Mouse (Mus musculus) embryonic stem cell, embryonic (primary cell): ENCODE measurements around the gene Nceh1.

ENCODE experiments used
- CTCF ChIA-PET, 4 experiments: fragments of 300-600 bp in 2 of 4; fragments of 350-600 bp in 2 of 4; sonication (Branson Sonifier 250); formaldehyde crosslinking; loops; one replicate each; lab custom pipeline; 2022; ENCODE audit warnings: inconsistent platforms in 2 of 4; lab: Charles Lee
- POLR2A ChIA-PET, 4 experiments: fragments of 300-600 bp in 2 of 4; fragments of 350-600 bp in 2 of 4; sonication (Branson Sonifier 250); formaldehyde crosslinking; loops; one replicate each; lab custom pipeline; 2022; ENCODE audit warnings: antibody characterized with exemption in 4 of 4, inconsistent platforms in 1 of 4; lab: Charles Lee

Nceh1 gene

GRCm38 (mm10) chr3:27237226-27237625 lies 54.5 kb downstream of the Nceh1 start:
- ChIA-PET POLR2A (interaction anchor here in 3 of 4 experiments (0.7 to 2.8 kb wide), 8 partner anchors 32 to 97 kb away, joined by 3 to 17 read pairs (median 4); partner anchors contain the start of gene Nceh1 (in 1 of the 3)), CTCF (interaction anchor here (0.6 to 6.5 kb wide), 17 partner anchors 9 to 1680 kb away, joined by 3 to 33 read pairs (median 3); partner anchors contain the start of gene Nceh1 (in 4 of the 4))

DNA sequence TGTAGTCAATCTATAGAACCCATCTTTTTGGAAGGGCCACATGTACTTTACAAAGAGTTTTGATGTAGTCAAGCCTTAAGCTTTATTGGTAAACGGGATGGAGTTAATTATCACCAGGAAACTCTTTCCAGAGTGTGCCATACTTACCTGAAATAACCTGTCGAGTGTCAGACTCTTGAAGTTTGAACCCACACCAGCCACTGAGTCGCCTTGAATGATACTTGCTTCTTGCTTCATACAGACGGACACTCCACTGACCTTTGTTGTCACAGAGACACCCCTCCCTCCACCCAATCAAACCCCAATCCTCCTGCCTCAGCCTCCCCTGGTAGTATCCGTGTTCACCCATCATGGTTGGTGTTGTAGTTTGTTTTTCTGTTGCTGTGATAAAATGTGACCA lies 55.8 kb downstream of the Nceh1 start:
- CTCF ChIA-PET: interaction anchor here in 3 of 4 experiments (1.0 to 6.5 kb wide), 5 partner anchors 10 to 56 kb away, joined by 3 to 33 read pairs (median 7); partner anchors contain the start of gene Nceh1 (in 2 of the 3)
- POLR2A ChIA-PET: interaction anchor here in 2 of 4 experiments (0.6 to 2.1 kb wide), 3 partner anchors 33 to 83 kb away, joined by 3 to 9 read pairs (median 4); no protein-coding TSS in a partner anchor

DNA sequence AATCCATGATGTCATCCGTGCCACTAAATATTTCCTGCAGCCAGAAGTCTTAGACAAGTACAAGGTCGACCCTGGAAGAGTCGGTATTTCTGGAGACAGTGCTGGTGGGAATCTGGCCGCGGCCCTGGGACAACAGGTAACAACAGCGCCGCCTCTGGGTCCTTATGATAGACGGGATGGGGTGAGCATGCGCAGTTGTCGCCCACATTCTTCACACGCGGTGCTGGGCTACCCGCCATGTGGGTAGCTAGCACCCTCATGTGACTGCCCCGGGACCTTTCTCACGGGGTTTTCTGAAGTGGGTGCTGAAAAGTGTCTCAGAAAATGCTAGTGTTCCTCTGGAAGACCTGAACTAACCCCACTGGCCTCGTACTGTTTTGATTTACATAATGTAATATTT lies 56.8 kb downstream of the Nceh1 start:
- ChIA-PET POLR2A (interaction anchor here in 3 of 4 experiments (0.7 to 2.1 kb wide), 4 partner anchors 34 to 86 kb away, joined by 3 to 9 read pairs (median 4); partner anchors contain the start of gene Ect2 (in 1 of the 3)), CTCF (interaction anchor here in 3 of 4 experiments (0.9 to 6.5 kb wide), 3 partner anchors 11 to 57 kb away, joined by 3 to 33 read pairs (median 7); partner anchors contain the start of gene Nceh1 (in 2 of the 3))

GRCm38 (mm10) chr3:27241864-27242263 lies 59.1 kb downstream of the Nceh1 start:
- ChIA-PET POLR2A (interaction anchor here in 3 of 4 experiments (0.6 to 3.0 kb wide), 6 partner anchors 12 to 1444 kb away, joined by 3 to 10 read pairs (median 4); no protein-coding TSS in a partner anchor), CTCF (no interaction called here)

DNA sequence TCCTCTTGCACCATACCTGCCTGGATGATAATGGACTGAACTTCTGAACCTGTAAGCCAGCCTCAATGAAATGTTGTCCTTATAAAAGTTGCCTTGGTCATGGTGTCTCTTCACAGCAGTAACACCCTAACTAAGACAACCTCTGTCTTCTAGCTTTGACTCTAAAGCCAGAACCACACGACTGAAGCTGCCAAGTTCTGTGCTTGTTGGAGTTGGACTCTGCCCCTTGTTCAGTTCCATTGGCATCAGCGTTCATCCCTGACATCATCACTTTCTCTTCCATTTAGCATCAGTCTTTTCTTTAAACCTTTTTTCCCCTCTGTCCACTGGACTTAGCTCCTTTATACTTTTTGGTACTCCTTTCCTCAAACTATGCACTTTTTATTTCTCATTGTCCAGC lies 63.4 kb downstream of the Nceh1 start:
- ChIA-PET POLR2A (no interaction called here), CTCF (interaction anchor here in 1 of 4 experiments (0.6 kb wide), 1 partner anchor 64 kb away, joined by 5 read pairs; no protein-coding TSS in a partner anchor)

- CTCF ChIA-PET: no interaction called here
- POLR2A ChIA-PET: interaction anchor here in 1 of 4 experiments (0.6 kb wide), 1 partner anchor 65 kb away, joined by 4 read pairs; the partner anchor contains the start of gene Nceh1
These were observed 65.0 kb downstream of the Nceh1 start for GRCm38 (mm10) chr3:27247785-27248184.

GRCm38 (mm10) chr3:27249030-27249429 lies 66.3 kb downstream of the Nceh1 start:
- CTCF ChIA-PET: no interaction called here
- POLR2A ChIA-PET: interaction anchor here in 1 of 4 experiments (1.3 kb wide), 1 partner anchor 186 kb away, joined by 3 read pairs; no protein-coding TSS in a partner anchor

GRCm38 (mm10) chr3:27250936-27251335 lies 68.2 kb downstream of the Nceh1 start:
- CTCF ChIA-PET: interaction anchor here in 3 of 4 experiments (1.0 to 1.5 kb wide), 4 partner anchors 10 to 97 kb away, joined by 3 read pairs; partner anchors contain the start of gene Nceh1 (in 1 of the 3)
- POLR2A ChIA-PET: interaction anchor here in 1 of 4 experiments (1.2 kb wide), 1 partner anchor 21 kb away, joined by 3 read pairs; no protein-coding TSS in a partner anchor

GRCm38 (mm10) chr3:27258461-27258860 lies 75.7 kb downstream of the Nceh1 start:
- CTCF ChIA-PET: no interaction called here
- POLR2A ChIA-PET: interaction anchor here in 1 of 4 experiments (0.7 to 1.0 kb wide), 2 partner anchors 10 to 576 kb away, joined by 3 to 6 read pairs; no protein-coding TSS in a partner anchor

DNA sequence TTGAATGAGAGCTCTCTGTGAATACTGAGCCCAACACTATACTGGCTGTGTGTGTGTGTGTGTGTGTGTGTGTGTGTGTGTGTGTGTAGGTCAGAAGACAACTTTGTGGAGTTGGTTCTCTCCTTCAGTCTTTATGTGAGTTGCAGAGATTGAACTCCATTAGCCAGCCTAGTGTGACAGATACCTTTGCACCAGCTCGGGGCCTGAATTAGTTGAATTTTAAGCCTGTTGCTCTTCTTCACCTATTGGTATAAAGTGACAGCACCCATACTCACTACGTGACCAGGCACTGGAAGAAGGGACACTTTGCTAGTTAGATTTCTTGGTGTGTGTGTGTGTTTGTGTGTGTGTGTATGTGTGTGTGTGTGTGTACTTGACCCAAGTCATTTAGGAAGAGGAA lies 77.6 kb downstream of the Nceh1 start:
- POLR2A ChIA-PET: interaction anchor here in 1 of 4 experiments (0.5 to 0.6 kb wide), 2 partner anchors 110 to 492 kb away, joined by 3 to 4 read pairs; no protein-coding TSS in a partner anchor

DNA sequence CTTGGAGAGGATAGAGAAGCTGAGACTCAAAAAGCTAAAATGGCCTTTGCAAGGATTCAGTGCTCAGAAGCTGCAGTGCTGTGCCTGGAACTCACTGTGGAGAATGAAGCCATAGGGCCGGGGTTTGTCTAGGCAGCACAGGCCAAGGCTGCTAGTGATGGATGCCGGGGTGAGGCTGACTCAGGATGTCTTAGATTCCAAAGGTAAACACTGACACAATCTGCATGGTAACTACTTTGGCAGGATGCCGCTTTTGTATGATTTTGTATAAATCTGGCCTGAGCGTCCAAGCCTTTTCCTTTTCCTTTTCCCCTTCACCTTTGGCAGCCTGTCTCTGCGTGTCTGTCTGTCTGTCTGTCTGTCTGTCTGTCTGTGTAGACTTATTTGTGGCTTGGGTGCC lies 84.6 kb downstream of the Nceh1 start:
- POLR2A ChIA-PET: interaction anchor here in 2 of 4 experiments (0.6 to 1.7 kb wide), 3 partner anchors 87 to 114 kb away, joined by 3 to 5 read pairs (median 3); no protein-coding TSS in a partner anchor
- CTCF ChIA-PET: interaction anchor here in 1 of 4 experiments (0.5 kb wide), 1 partner anchor 109 kb away, joined by 3 read pairs; no protein-coding TSS in a partner anchor

More for the DNA sequence above, 77.6 kb downstream of the Nceh1 start:
- CTCF ChIA-PET: interaction anchor here in 1 of 4 experiments (0.9 kb wide), 1 partner anchor 10 kb away, joined by 3 read pairs; no protein-coding TSS in a partner anchor

DNA sequence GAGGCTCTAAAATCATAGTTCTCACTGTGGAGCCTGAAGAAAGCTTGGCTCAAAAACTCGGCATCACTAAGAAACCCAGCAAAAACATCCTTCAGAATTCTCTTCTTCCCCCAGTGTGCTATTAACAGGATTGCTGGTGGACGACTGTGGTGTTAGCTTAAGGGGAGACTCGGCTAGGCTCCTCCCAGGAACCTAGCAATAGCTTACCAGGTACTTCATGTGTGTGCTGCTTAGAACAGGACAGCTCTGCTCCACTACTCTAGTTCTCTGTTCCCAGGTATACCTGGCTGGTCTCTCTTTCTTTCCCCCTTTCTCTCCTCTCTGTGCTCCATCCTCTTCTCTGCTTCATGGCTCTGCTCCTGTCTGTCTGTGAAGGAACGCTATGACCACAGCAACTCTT lies 85.1 kb downstream of the Nceh1 start:
- ChIA-PET CTCF (interaction anchor here in 1 of 4 experiments (0.5 to 0.6 kb wide), 2 partner anchors 28 to 109 kb away, joined by 3 read pairs; no protein-coding TSS in a partner anchor), POLR2A (interaction anchor here in 2 of 4 experiments (0.5 to 1.7 kb wide), 3 partner anchors 9 to 222 kb away, joined by 3 to 6 read pairs (median 3); no protein-coding TSS in a partner anchor)

GRCm38 (mm10) chr3:27269151-27269550 lies 86.4 kb downstream of the Nceh1 start:
- ChIA-PET POLR2A (interaction anchor here in 1 of 4 experiments (0.8 to 1.7 kb wide), 2 partner anchors 11 to 107 kb away, joined by 3 read pairs; no protein-coding TSS in a partner anchor), CTCF (no interaction called here)

DNA sequence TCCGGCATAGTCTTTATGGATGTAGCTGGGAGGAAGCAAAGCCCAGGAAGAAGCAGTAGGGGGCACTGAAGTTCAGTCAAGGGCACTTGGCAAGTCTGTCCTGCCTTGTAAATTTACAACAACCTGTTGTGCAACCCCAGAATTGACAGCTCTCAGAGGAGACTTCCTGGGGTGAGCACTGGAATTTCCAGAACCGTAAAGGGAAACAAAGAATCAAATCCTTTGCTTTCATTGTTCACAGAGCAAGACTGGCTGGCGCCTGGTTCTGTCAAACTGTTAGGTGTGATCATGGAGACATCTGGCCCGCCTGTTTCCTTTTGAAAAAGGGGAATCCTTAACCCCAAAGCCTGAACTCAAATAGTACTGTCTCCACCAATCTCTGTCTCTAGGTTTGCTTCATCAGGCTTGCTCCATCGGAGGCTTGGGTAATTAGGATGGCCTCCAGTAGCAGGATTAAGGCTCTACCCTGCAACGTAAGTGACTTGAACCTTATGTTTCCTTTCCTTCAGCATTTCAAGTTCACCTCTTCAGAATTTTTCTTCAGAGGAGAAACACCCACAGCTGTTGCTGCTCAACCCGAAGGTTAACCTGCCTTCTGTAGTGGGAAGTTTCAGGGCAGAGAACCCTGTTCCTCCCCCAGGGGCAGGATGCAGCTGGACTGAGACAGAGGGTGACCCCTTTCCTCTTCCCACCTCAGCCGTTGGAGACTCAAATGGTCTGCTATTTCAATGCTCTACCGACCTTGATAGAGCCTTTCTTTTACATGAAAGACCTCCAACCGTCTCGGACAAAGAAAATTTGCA lies 87.6 kb downstream of the Nceh1 start:
- ChIA-PET POLR2A (interaction anchor here in 1 of 4 experiments (1.0 to 1.2 kb wide), 2 partner anchors 13 to 116 kb away, joined by 3 to 4 read pairs; partner anchors contain the start of gene Ect2), CTCF (interaction anchor here in 3 of 4 experiments (1.0 to 1.7 kb wide), 5 partner anchors 68 to 197 kb away, joined by 3 to 6 read pairs (median 4); partner anchors contain the start of gene Nceh1 (in 1 of the 3))

DNA sequence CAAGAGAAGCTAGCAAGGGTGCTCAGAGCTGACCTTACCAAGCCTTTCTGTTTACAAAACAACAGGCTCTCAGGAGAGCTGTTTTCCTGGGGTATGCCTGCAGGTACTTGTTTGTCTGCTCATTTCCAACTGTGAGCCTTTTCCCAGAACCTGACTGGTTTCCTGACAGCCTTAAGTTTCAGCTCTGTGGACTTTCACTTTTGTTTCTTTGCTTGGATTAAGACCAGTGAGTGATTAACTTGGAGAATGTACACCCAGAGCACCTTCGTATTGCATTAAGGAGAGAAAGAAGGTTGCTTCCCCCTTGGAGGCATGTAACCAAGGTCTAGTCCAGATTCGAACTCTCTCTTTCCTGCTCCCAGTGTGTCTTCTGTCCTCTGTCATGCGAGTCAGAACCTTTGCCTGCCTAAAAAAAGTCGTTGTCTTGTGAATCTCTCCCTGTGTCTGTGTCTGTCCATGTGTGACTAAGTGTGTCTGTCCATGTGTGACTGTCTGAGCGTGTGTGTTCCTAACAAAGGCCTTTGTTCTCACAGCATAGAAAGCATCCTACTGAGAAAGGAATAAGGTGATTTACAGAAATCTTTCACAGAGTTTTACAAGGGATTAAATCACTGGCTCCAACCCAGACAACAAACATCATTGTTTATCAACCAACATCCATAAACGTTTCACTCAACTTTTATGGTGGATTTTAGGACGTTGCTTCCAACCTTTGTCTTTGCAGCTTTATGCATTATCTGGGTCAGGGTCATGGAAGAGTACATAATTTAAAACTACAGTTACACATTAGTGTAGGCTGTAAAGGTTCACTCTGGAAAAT lies 90.4 kb downstream of the Nceh1 start:
- ChIA-PET CTCF (interaction anchor here in 2 of 4 experiments (0.9 to 1.0 kb wide), 2 partner anchors 8 to 11 kb away, joined by 3 to 4 read pairs; no protein-coding TSS in a partner anchor), POLR2A (interaction anchor here in 1 of 4 experiments (1.1 kb wide), 1 partner anchor 10 kb away, joined by 3 read pairs; no protein-coding TSS in a partner anchor)

- ChIA-PET CTCF (interaction anchor here in 1 of 4 experiments (1.4 kb wide), 1 partner anchor 59 kb away, joined by 3 read pairs; no protein-coding TSS in a partner anchor), POLR2A (interaction anchor here in 2 of 4 experiments (0.6 to 3.0 kb wide), 4 partner anchors 10 to 639 kb away, joined by 3 to 9 read pairs (median 3); partner anchors contain the start of gene Ect2 (in 1 of the 2))
These were observed 96.6 kb downstream of the Nceh1 start for GRCm38 (mm10) chr3:27279286-27279925.
